Mouse (Mus musculus): ENCODE measurements around the gene Tenm3. TPM values are rescaled to one million over a fixed set of nuclear protein-coding genes. Genes with fewer than 3 reads are reported as not detected.

Tenm3 gene
- polyA plus RNA-seq, 1 experiment from 2014 or later, result 43.7 TPM

DNA sequence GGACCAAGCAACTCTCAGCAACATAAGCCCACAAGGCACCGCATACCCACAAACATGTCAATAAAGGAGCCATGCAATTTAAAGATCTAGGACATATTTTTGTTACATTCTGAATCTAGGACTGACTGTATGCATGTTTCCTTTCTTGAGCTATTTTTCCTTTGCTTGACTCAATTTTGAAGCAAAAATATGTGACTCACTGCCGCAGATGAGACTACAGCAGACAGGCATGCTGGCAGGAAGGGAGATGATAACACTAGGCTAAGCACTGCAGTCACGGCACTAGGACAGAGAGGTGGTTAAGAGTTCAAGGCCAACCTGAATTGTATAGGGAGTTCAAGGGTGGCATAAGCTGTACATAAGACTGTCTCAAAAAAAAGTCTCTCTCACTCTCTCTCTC lies 79.7 kb downstream of the Tenm3 start:
- H3K9ac ChIP-seq, result no peak overlapping the region
- H3K4me3 ChIP-seq (replicated peaks; ENCODE audit: low read length), result no peak overlapping the region
- no peak overlapping the region for H3K4me2 ChIP-seq (replicated peaks)
- H3K27ac ChIP-seq, result no peak overlapping the region
- no peak for ATAC-seq (ENCODE audit: low FRiP score)
- 88% methylated on average over 3 of the region's 3 CpGs for WGBS
- H3K36me3 ChIP-seq (replicated peaks; ENCODE audit: control insufficient read depth, insufficient read depth), result no peaks in the 10 kb centered on the region
- H3K27me3 ChIP-seq (ENCODE audit: control insufficient read depth, insufficient read depth, low read length), result no peaks in the 10 kb centered on the region
- no peaks in the 10 kb centered on the region for H3K9me3 ChIP-seq (ENCODE audit: control insufficient read depth, low read length)
- no peaks in the 10 kb centered on the region for H3K4me1 ChIP-seq (replicated peaks; ENCODE audit: control insufficient read depth, insufficient read depth, low read length)
- DNase-seq (ENCODE audit: low spot score), result no peak

DNA sequence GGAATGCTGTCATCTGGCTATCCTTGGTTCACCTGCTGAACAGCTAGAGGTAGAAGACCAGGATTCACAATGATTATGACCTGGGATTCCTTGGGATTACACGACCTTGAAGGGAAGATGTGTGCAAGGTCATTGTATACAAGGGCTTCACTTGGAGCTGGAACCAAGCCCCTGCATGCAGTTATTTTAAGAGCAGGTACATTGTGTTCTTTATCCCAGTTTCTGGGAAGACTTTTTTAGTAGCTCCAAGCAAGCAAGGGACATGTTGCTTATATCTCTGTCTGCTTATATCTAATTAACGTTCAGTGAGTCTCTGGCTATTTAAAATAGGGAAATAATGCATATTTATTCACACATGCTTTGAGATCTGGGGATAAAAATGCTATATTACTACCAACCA lies 86.9 kb downstream of the Tenm3 start:
- no peaks in the 10 kb centered on the region for H3K27me3 ChIP-seq (ENCODE audit: control insufficient read depth, insufficient read depth, low read length)
- no peaks in the 10 kb centered on the region for H3K4me1 ChIP-seq (replicated peaks; ENCODE audit: control insufficient read depth, insufficient read depth, low read length)
- no peak overlapping the region for H3K4me2 ChIP-seq (replicated peaks)
- 82% methylated on average over 2 of the region's 2 CpGs for WGBS
- no peak for DNase-seq (ENCODE audit: low spot score)
- H3K27ac ChIP-seq, result no peak overlapping the region
- no peaks in the 10 kb centered on the region for H3K9me3 ChIP-seq (ENCODE audit: control insufficient read depth, low read length)
- H3K36me3 ChIP-seq (replicated peaks; ENCODE audit: control insufficient read depth, insufficient read depth), result no peaks in the 10 kb centered on the region
- no peak for ATAC-seq (ENCODE audit: low FRiP score)
- no peak overlapping the region for H3K9ac ChIP-seq
- no peak overlapping the region for H3K4me3 ChIP-seq (replicated peaks; ENCODE audit: low read length)

DNA sequence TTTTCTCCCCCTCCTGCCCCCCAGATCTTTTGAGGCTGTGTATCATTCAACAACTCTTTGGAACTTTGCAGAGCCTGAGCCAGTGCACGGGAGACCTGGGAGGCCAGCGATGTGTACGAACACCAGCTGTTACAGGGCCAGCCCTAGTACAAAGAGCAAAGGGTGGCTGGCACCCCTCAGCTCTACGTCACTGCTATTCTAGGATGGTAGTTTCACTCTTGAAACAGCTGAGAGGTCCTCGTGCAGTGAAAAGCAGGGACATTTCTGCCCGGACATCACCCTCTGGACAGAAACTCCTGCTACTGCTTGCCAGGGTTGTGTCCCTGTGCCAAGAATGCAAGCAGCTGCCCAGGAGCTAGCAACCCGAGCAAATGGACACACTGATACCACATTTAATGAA lies 88.3 kb downstream of the Tenm3 start:
- Histone ChIP-seq H3K27ac (no peak overlapping the region), H3K27me3 (ENCODE audit: control insufficient read depth, insufficient read depth, low read length) (no peaks in the 10 kb centered on the region), H3K4me1 (replicated peaks; ENCODE audit: control insufficient read depth, insufficient read depth, low read length) (no peaks in the 10 kb centered on the region), H3K4me2 (replicated peaks) (no peak overlapping the region), H3K9ac (no peak overlapping the region), H3K9me3 (ENCODE audit: control insufficient read depth, low read length) (no peaks in the 10 kb centered on the region), H3K4me3 (replicated peaks; ENCODE audit: low read length) (no peak overlapping the region), H3K36me3 (replicated peaks; ENCODE audit: control insufficient read depth, insufficient read depth) (no peaks in the 10 kb centered on the region)
- ATAC-seq (ENCODE audit: low FRiP score) (no peak), DNase-seq (ENCODE audit: low spot score) (no peak)
- 57% methylated on average over 7 of the region's 7 CpGs for WGBS

DNA sequence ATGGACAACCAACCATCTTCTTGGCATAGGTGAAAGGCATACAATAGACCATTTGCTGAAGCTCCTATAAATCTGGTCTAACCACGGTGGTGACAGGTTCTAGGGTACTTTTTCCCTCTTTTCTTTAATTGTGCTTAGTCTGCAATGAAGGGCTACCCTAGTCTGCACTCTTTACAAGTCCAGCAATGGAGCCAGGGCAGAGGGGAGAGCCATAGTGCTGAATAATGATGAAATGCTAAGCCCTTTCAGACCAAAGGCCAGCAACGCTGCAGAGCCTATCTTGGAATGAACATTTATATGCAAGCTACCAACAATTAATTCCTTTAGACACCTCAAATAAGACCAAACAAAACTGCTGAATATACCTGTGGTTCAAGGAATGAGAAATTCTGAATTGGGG lies 88.8 kb downstream of the Tenm3 start:
- no peak overlapping the region for H3K9ac ChIP-seq
- no peak overlapping the region for H3K27ac ChIP-seq
- H3K27me3 ChIP-seq (ENCODE audit: control insufficient read depth, insufficient read depth, low read length), result no peaks in the 10 kb centered on the region
- WGBS, result 77% methylated on average over 2 of the region's 2 CpGs
- H3K9me3 ChIP-seq (ENCODE audit: control insufficient read depth, low read length), result no peaks in the 10 kb centered on the region
- ATAC-seq (ENCODE audit: low FRiP score) (no peak), DNase-seq (ENCODE audit: low spot score) (no peak)
- H3K4me1 ChIP-seq (replicated peaks; ENCODE audit: control insufficient read depth, insufficient read depth, low read length), result no peaks in the 10 kb centered on the region
- H3K4me2 ChIP-seq (replicated peaks), result no peak overlapping the region
- H3K36me3 ChIP-seq (replicated peaks; ENCODE audit: control insufficient read depth, insufficient read depth), result no peaks in the 10 kb centered on the region
- H3K4me3 ChIP-seq (replicated peaks; ENCODE audit: low read length), result no peak overlapping the region

DNA sequence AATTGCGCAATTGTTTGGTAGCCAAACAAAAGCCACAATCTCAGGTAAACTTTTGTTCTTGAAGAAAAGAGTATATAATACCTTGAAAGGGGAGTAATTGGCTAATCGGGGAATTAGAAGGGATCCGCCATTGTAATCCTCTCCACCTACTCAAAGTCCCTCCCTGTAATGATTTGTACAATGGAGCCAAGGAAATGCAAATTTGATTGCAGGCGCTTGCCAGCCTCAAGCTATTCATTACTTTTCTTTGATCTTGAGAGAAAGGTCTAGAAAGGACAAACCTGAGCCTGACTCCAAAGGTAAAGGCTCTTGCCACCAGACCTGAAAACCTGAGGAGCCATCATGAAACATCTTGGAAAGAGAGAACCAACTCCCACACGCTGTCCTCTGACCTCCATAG lies 91.8 kb downstream of the Tenm3 start:
- Histone ChIP-seq H3K9ac (no peak overlapping the region), H3K27me3 (ENCODE audit: control insufficient read depth, insufficient read depth, low read length) (no peaks in the 10 kb centered on the region), H3K36me3 (replicated peaks; ENCODE audit: control insufficient read depth, insufficient read depth) (no peaks in the 10 kb centered on the region), H3K4me3 (replicated peaks; ENCODE audit: low read length) (no peak overlapping the region), H3K27ac (no peak overlapping the region), H3K9me3 (ENCODE audit: control insufficient read depth, low read length) (no peaks in the 10 kb centered on the region), H3K4me1 (replicated peaks; ENCODE audit: control insufficient read depth, insufficient read depth, low read length) (no peaks in the 10 kb centered on the region), H3K4me2 (replicated peaks) (no peak overlapping the region)
- WGBS, result 75% methylated on average over 5 of the region's 5 CpGs
- ATAC-seq (ENCODE audit: low FRiP score), result no peak
- no peak for DNase-seq (ENCODE audit: low spot score)

DNA sequence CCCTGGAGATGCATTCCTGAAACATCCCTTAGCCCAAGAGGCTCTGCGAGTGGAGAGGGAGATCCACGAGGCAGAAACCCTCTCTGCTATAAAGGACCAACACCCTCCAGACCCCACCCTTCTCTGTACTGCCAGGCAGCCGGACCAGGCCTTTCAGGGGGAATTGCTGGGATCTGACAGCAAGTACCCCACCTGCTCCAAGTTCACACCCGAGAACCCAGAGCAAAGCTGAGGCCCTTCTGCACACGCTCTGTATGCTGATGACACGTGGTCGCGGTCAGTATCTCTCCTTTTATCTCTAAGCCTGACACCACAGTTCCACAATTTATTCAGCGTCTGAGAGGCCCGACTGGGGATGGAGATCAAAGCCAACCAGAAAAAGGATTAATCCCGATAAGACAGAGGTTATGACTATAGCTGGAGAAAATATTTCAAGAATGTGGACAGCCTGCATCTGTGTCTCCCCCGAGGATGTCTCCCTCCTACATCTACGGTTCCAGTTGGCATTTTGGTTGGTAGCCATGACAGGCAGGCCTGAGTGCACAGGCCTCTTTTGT lies 95.2 kb downstream of the Tenm3 start:
- Histone ChIP-seq H3K36me3 (replicated peaks; ENCODE audit: control insufficient read depth, insufficient read depth) (no peaks in the 10 kb centered on the region), H3K4me3 (replicated peaks; ENCODE audit: low read length) (no peak overlapping the region), H3K27me3 (ENCODE audit: control insufficient read depth, insufficient read depth, low read length) (no peaks in the 10 kb centered on the region), H3K4me1 (replicated peaks; ENCODE audit: control insufficient read depth, insufficient read depth, low read length) (no peaks in the 10 kb centered on the region), H3K9me3 (ENCODE audit: control insufficient read depth, low read length) (no peaks in the 10 kb centered on the region), H3K9ac (no peak overlapping the region), H3K4me2 (replicated peaks) (no peak overlapping the region), H3K27ac (no peak overlapping the region)
- DNase-seq (ENCODE audit: low spot score) (no peak), ATAC-seq (ENCODE audit: low FRiP score) (no peak)
- 62% methylated on average over 13 of the region's 13 CpGs for WGBS

DNA sequence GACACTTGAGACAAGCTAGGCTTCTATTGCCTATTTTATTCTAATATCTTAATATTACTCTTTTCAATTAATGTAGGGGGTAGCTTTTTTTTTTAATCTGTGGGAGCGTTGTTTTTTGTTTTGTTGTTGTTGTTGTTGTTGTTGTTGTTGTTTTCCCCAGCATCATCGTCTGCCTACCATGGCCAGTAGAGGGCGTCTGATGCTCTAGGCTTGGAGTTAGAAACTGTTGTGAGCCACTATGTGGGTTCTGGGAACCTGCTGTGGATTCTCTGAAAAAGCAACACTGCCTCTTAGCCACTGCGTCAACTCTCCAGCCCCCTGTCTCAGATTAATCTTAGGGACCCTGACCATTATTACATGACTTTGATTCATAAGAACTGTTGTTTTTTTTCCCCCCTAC lies 99.8 kb downstream of the Tenm3 start:
- H3K9me3 ChIP-seq (ENCODE audit: control insufficient read depth, low read length), result no peaks in the 10 kb centered on the region
- no peak for DNase-seq (ENCODE audit: low spot score)
- H3K27ac ChIP-seq, result no peak overlapping the region
- ATAC-seq (ENCODE audit: low FRiP score), result no peak
- H3K4me2 ChIP-seq (replicated peaks), result no peak overlapping the region
- H3K36me3 ChIP-seq (replicated peaks; ENCODE audit: control insufficient read depth, insufficient read depth), result no peaks in the 10 kb centered on the region
- no peak overlapping the region for H3K4me3 ChIP-seq (replicated peaks; ENCODE audit: low read length)
- H3K9ac ChIP-seq, result no peak overlapping the region
- H3K4me1 ChIP-seq (replicated peaks; ENCODE audit: control insufficient read depth, insufficient read depth, low read length), result 0 out of 2 replicates have a peak, but pooled peaks cover 9% of the 10 kb centered on the region
- H3K27me3 ChIP-seq (ENCODE audit: control insufficient read depth, insufficient read depth, low read length), result no peaks in the 10 kb centered on the region
- WGBS, result 92% methylated on average over 4 of the region's 4 CpGs

DNA sequence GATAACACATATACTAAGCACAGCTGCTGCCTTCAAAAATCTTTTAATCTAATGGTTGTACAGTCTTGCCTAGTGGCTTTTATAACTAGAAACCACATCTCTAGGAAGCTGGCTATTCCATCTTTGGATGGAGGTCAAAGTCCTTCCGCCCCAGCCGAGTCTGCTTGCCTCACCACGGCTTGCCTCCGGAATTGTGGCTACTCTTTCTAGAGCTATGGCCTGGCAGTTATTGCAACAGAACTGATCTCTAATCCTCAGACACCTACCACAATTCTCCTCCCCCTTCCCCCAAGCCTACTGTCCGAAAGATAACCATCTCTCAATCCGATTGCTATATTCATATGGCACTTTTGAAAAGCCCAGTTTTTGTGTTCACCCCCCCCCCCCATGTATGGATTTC lies 101.0 kb downstream of the Tenm3 start:
- ATAC-seq (ENCODE audit: low FRiP score) (no peak), DNase-seq (ENCODE audit: low spot score) (no peak)
- no peak overlapping the region for H3K27ac ChIP-seq
- no peaks in the 10 kb centered on the region for H3K9me3 ChIP-seq (ENCODE audit: control insufficient read depth, low read length)
- no peaks in the 10 kb centered on the region for H3K36me3 ChIP-seq (replicated peaks; ENCODE audit: control insufficient read depth, insufficient read depth)
- H3K9ac ChIP-seq, result no peak overlapping the region
- H3K4me1 ChIP-seq (replicated peaks; ENCODE audit: control insufficient read depth, insufficient read depth, low read length), result 0 out of 2 replicates have a peak, but pooled peaks cover 9% of the 10 kb centered on the region
- no peaks in the 10 kb centered on the region for H3K27me3 ChIP-seq (ENCODE audit: control insufficient read depth, insufficient read depth, low read length)
- no peak overlapping the region for H3K4me2 ChIP-seq (replicated peaks)
- 92% methylated on average over 6 of the region's 6 CpGs for WGBS
- no peak overlapping the region for H3K4me3 ChIP-seq (replicated peaks; ENCODE audit: low read length)

DNA sequence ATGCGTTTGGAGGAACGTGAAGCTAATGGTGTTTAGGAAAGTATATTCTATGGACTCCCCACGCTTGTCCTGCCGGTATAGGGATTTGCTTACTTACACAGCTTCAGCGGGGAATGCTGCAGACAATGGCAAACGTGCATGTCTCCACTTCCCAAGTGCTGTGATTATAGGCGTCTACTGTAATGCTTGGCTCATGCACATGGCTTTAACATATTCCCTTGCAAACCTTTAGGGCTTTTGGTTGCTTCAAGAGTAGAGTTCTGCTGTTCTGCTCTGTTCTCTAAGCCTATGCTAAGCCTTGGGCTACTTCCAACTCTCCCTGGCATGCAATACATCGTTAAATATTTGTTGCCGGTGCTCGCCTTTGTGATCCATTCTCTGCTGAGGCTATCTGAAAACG lies 102.8 kb downstream of the Tenm3 start:
- H3K27me3 ChIP-seq (ENCODE audit: control insufficient read depth, insufficient read depth, low read length), result no peaks in the 10 kb centered on the region
- no peaks in the 10 kb centered on the region for H3K9me3 ChIP-seq (ENCODE audit: control insufficient read depth, low read length)
- WGBS, result 60% methylated on average over 11 of the region's 11 CpGs
- H3K4me1 ChIP-seq (replicated peaks; ENCODE audit: control insufficient read depth, insufficient read depth, low read length), result 0 out of 2 replicates have a peak, but pooled peaks cover 9% of the 10 kb centered on the region
- no peaks in the 10 kb centered on the region for H3K36me3 ChIP-seq (replicated peaks; ENCODE audit: control insufficient read depth, insufficient read depth)
- no peak overlapping the region for H3K4me3 ChIP-seq (replicated peaks; ENCODE audit: low read length)
- peak overlapping the region; percentile 48; the same call in 1 of the 2 replicates for H3K4me2 ChIP-seq (replicated peaks)
- DNase-seq (ENCODE audit: low spot score) (no peak), ATAC-seq (ENCODE audit: low FRiP score) (peak; percentile 24; the same call in 1 of the 2 replicates)
- H3K9ac ChIP-seq, result no peak overlapping the region
- no peak overlapping the region for H3K27ac ChIP-seq

Measured in hindbrain, embryonic 14.5 days (tissue).